15 mouse cellular contexts compared by ENCODE assay signal in genomic region chr14:121749606-121750005, GRCm38 (mm10).
"Had no signal": no experiment of that assay in that cellular context is flagged by ENCODE, and none has a peak within 500 bp of the region (broad histone marks: within the 10 kb centered on the region; RNA-seq: fewer than 3 reads in every experiment).

No protein-coding gene starts in this region.

- H3K4me3 ChIP-seq: kidney, embryonic 15.5 days; liver, embryonic 13.5 days; midbrain, embryonic 13.5 days; neural tube, embryonic 15.5 days had no signal

- H3K27ac ChIP-seq: kidney, embryonic 15.5 days; liver, embryonic 13.5 days; midbrain, embryonic 13.5 days; neural tube, embryonic 15.5 days had no signal

- H3K4me1 ChIP-seq: liver, embryonic 13.5 days; midbrain, embryonic 13.5 days had no signal

- H3K4me2 ChIP-seq: kidney, embryonic 15.5 days; liver, embryonic 13.5 days; midbrain, embryonic 13.5 days; neural tube, embryonic 15.5 days had no signal

- H3K27me3 ChIP-seq: liver, embryonic 13.5 days; neural tube, embryonic 15.5 days had no signal

- H3K9me3 ChIP-seq: kidney, embryonic 15.5 days; liver, embryonic 13.5 days; midbrain, embryonic 13.5 days; neural tube, embryonic 15.5 days had no signal

- ATAC-seq: liver, postnatal 0 days; midbrain, embryonic 13.5 days had no signal

- DNase-seq: kidney, adult 11 months; kidney, postnatal 25 days; layer of hippocampus, adult 9-11 months; left cerebral cortex, postnatal 4 days; liver; liver, embryonic 13.5 days; liver, postnatal 0 days; lung, postnatal 36 days; right cerebral cortex, adult 18-20 months; right cerebral cortex, postnatal 25 days; thymus, adult 2 months; thymus, postnatal 25 days had no signal

- H3K36me3 ChIP-seq: kidney, embryonic 15.5 days; liver, embryonic 13.5 days; midbrain, embryonic 13.5 days; neural tube, embryonic 15.5 days had no signal

- H3K9ac ChIP-seq: kidney, embryonic 15.5 days; liver, embryonic 13.5 days; liver, postnatal 0 days; midbrain, embryonic 13.5 days; neural tube, embryonic 15.5 days had no signal
